Mouse (Mus musculus): Measurements from ENCODE around the gene Glce.

- TF ChIP-seq CTCF (IDR thresholded peaks at IDR 0.05; ENCODE audit: low read depth) (no peak), EP300 (IDR thresholded peaks at IDR 0.05; ENCODE audit: low read depth) (no peak)
These were observed 30.8 kb upstream of the Glce start for GRCm38 (mm10) chr9:62153263-62153662.

Data from heart, postnatal 0 days (tissue).